ENCODE assay signal across 9 mouse cellular contexts in genomic region chr9:14523408-14524043, GRCm38 (mm10). TPM values are rescaled to one million over a fixed set of nuclear protein-coding genes. Genes with fewer than 3 reads are reported as not detected.
A peak's percentile ranks its signal among the peaks of the same experiment; 100 is the strongest.
DNase-seq lines count a peak whose midpoint lies in the region; ATAC-seq and TF ChIP-seq lines count a peak whose summit lies in the region.
"Had no signal": no experiment of that assay in that cellular context is flagged by ENCODE, and none has a peak within 500 bp of the region (broad histone marks: within the 10 kb centered on the region; RNA-seq: fewer than 3 reads in every experiment).

No protein-coding gene starts in this region.

- H3K36me3 ChIP-seq in CH12.LX (replicated peaks in 1 of 2; ENCODE audit: control insufficient read depth in 1 of 2, insufficient read depth in 1 of 2, low read length in 1 of 2): no peaks in the 10 kb centered on the region
- H3K36me3 ChIP-seq in forebrain, embryonic 11.5 days (ENCODE audit: control insufficient read depth, insufficient read depth, low read length): no peaks in the 10 kb centered on the region
- H3K36me3 ChIP-seq in liver, embryonic 16.5 days (ENCODE audit: control insufficient read depth, insufficient read depth): no peaks in the 10 kb centered on the region
- H3K36me3 ChIP-seq in neural tube, embryonic 15.5 days: no peaks in the 10 kb centered on the region
- H3K36me3 ChIP-seq in testis, adult 2 months (ENCODE audit: control insufficient read depth, insufficient read depth, low read length): no peaks in the 10 kb centered on the region

- intact Hi-C loops in heart, postnatal 10 days (cut with DNase I): loop anchor here (1.0 to 10.0 kb wide), 3 partner anchors 89 to 491 kb away; no protein-coding TSS in a partner anchor

- in situ Hi-C loops in CH12.LX (cut with MboI; ENCODE audit: low pct_ligation_motif_present, low pct_unique_long_range_greater_than_20kb, low sequenced_read_pairs): loop anchor here (5.0 kb wide), 1 partner anchor 159 kb away; no protein-coding TSS in a partner anchor

- no peak overlapping the region for H3K9ac ChIP-seq in CH12.LX (ENCODE audit: insufficient read depth, low read depth)
- H3K9ac ChIP-seq in forebrain, embryonic 11.5 days (ENCODE audit: low read length): no peak overlapping the region
- H3K9ac ChIP-seq in liver, embryonic 16.5 days (ENCODE audit: low read depth, low read length): no peak overlapping the region
- H3K9ac ChIP-seq in neural tube, embryonic 15.5 days (replicated peaks): no peak overlapping the region

- no peak overlapping the region for H3K4me2 ChIP-seq in CH12.LX (ENCODE audit: insufficient read depth, low read depth, poor library complexity, severe bottlenecking)
- no peak overlapping the region for H3K4me2 ChIP-seq in forebrain, embryonic 11.5 days (ENCODE audit: low read depth, low read length, severe bottlenecking)
- H3K4me2 ChIP-seq in liver, embryonic 16.5 days (ENCODE audit: low read depth, low read length): no peak overlapping the region
- H3K4me2 ChIP-seq in neural tube, embryonic 15.5 days: no peak overlapping the region

- H3K27ac ChIP-seq in CH12.LX (ENCODE audit: insufficient read depth, low read depth): no peak overlapping the region
- no peak overlapping the region for H3K27ac ChIP-seq in forebrain, embryonic 11.5 days (ENCODE audit: low read depth, low read length)
- no peak overlapping the region for H3K27ac ChIP-seq in liver, embryonic 16.5 days (ENCODE audit: low read length)
- no peak overlapping the region for H3K27ac ChIP-seq in neural tube, embryonic 15.5 days (replicated peaks)
- H3K27ac ChIP-seq in testis, adult 2 months (ENCODE audit: control insufficient read depth, insufficient read depth, low read depth, low read length): no peak overlapping the region

- H3K27me3 ChIP-seq in CH12.LX (replicated peaks): no peaks in the 10 kb centered on the region
- no peaks in the 10 kb centered on the region for H3K27me3 ChIP-seq in forebrain, embryonic 11.5 days (ENCODE audit: control insufficient read depth, insufficient read depth, low read length)
- H3K27me3 ChIP-seq in liver, embryonic 16.5 days (ENCODE audit: control insufficient read depth, insufficient read depth, low read depth, low read length): no peaks in the 10 kb centered on the region
- no peaks in the 10 kb centered on the region for H3K27me3 ChIP-seq in neural tube, embryonic 15.5 days (replicated peaks)
- no peaks in the 10 kb centered on the region for H3K27me3 ChIP-seq in testis, adult 2 months (ENCODE audit: control insufficient read depth, insufficient read depth, low read length)

- dilution Hi-C loops in CH12.LX (cut with MboI; ENCODE audit: extremely low pct_ligation_motif_present, extremely low pct_unique_long_range_greater_than_20kb, low sequenced_read_pairs): no loop called here

- no peaks in the 10 kb centered on the region for H3K79me2 ChIP-seq in CH12.LX (replicated peaks; ENCODE audit: control insufficient read depth, extremely low read depth, insufficient read depth, poor library complexity, severe bottlenecking)

- peaks cover 5 to 22% of the 10 kb centered on the region in 2 experiments; a peak in 3 of 4 replicates for H3K4me1 ChIP-seq in CH12.LX (ENCODE audit: control insufficient read depth in 1 of 2, insufficient read depth in 2 of 2)
- no peaks in the 10 kb centered on the region for H3K4me1 ChIP-seq in forebrain, embryonic 11.5 days (replicated peaks; ENCODE audit: control insufficient read depth, insufficient read depth, low read length)
- no peaks in the 10 kb centered on the region for H3K4me1 ChIP-seq in liver, embryonic 16.5 days (ENCODE audit: control insufficient read depth, low read depth, low read length)
- no peaks in the 10 kb centered on the region for H3K4me1 ChIP-seq in neural tube, embryonic 15.5 days
- H3K4me1 ChIP-seq in testis, adult 2 months (ENCODE audit: control insufficient read depth, insufficient read depth, low read length): peaks cover 6% of the 10 kb centered on the region

- no peak for TF ChIP-seq POLR2A in CH12.LX (IDR thresholded peaks at IDR 0.05; ENCODE audit: low read depth, low read length)
- TF ChIP-seq POLR2A in testis, adult 2 months (IDR thresholded peaks at IDR 0.05; ENCODE audit: control insufficient read depth, low read depth, low read length): no peak

- no peak for TF ChIP-seq EP300 in CH12.LX (IDR thresholded peaks at IDR 0.05; ENCODE audit: low read length)

- ATAC-seq in forebrain, embryonic 11.5 days (replicated peaks; ENCODE audit: low FRiP score): peak; percentile 67; the same call in 1 of the 2 replicates
- ATAC-seq in liver, embryonic 16.5 days (ENCODE audit: low read depth): 0 out of 2 replicates have a peak, but pooled peaks have one; percentile 21
- ATAC-seq in neural tube, embryonic 15.5 days (ENCODE audit: low FRiP score): peak; percentile 90

- peak; percentile 85 for TF ChIP-seq RAD21 in CH12.LX (IDR thresholded peaks at IDR 0.05; ENCODE audit: low read depth, low read length)

- peak; percentile 69 to 91; a peak in 3 of 4 replicates for TF ChIP-seq CTCF in CH12.LX (conservative IDR thresholded peaks at IDR 0.05 in 1 of 2, IDR thresholded peaks at IDR 0.05 in 1 of 2; ENCODE audit: low read depth in 2 of 2, low read length in 2 of 2)
- TF ChIP-seq CTCF in testis, adult 2 months (IDR thresholded peaks at IDR 0.05; ENCODE audit: control insufficient read depth, insufficient read depth, insufficient replicate concordance, low read depth, low read length): peak; percentile 60; the same call in 1 of the 2 replicates

- H3K9me3 ChIP-seq in CH12.LX (replicated peaks; ENCODE audit: low read length): no peaks in the 10 kb centered on the region
- no peaks in the 10 kb centered on the region for H3K9me3 ChIP-seq in forebrain, embryonic 11.5 days (ENCODE audit: control insufficient read depth, low read length)
- no peaks in the 10 kb centered on the region for H3K9me3 ChIP-seq in liver, embryonic 16.5 days (replicated peaks; ENCODE audit: control insufficient read depth, low read length)
- no peaks in the 10 kb centered on the region for H3K9me3 ChIP-seq in neural tube, embryonic 15.5 days (replicated peaks)

- 9% methylated on average over 4 of the region's 4 CpGs for WGBS in forebrain, embryonic 11.5 days
- 7% methylated on average over 4 of the region's 4 CpGs for WGBS in liver, embryonic 16.5 days (ENCODE audit: insufficient replicate concordance)
- WGBS in neural tube, embryonic 15.5 days: 7% methylated on average over 4 of the region's 4 CpGs

- H3K4me3 ChIP-seq in CH12.LX (replicated peaks in 1 of 3; ENCODE audit: low read depth in 2 of 3, low read length in 2 of 3, poor library complexity in 1 of 3): no peak overlapping the region
- H3K4me3 ChIP-seq in forebrain, embryonic 11.5 days (ENCODE audit: low read depth, low read length): no peak overlapping the region
- no peak overlapping the region for H3K4me3 ChIP-seq in liver, embryonic 16.5 days (ENCODE audit: low read depth, low read length)
- no peak overlapping the region for H3K4me3 ChIP-seq in neural tube, embryonic 15.5 days (replicated peaks)
- no peak overlapping the region for H3K4me3 ChIP-seq in testis, adult 2 months (ENCODE audit: control insufficient read depth, low read depth, low read length)
- H3K4me3 ChIP-seq: erythroblast, embryonic 14.5 days had no signal

- DNase-seq in CH12.LX (ENCODE audit: extremely low read depth): peak; percentile 75
- DNase-seq in brain, embryonic 18.5 days (ENCODE audit: low read depth, low spot score): peak; percentile 32
- DNase-seq in forebrain, embryonic 11.5 days (ENCODE audit: low spot score): peak; percentile 78
- DNase-seq in heart, postnatal 10 days: peak; percentile 90 to 91
- peak; percentile 79 to 84 for DNase-seq in kidney, postnatal 36 days

TF ChIP-seq in CH12.LX, 34 proteins besides CTCF, POLR2A, EP300 and RAD21 (continues in another document):
- no peak for TF ChIP-seq MXI1 (IDR thresholded peaks at IDR 0.05; ENCODE audit: low read depth, low read length)
- no peak for TF ChIP-seq JUND (conservative IDR thresholded peaks at IDR 0.05; ENCODE audit: low read depth, low read length)
- 0 out of 2 replicates have a peak, but pooled peaks have one; percentile 10 for TF ChIP-seq MAFK (IDR thresholded peaks at IDR 0.05; ENCODE audit: insufficient replicate concordance, low read length)
- TF ChIP-seq USF2 (conservative IDR thresholded peaks at IDR 0.05; ENCODE audit: low read depth, low read length): no peak
- TF ChIP-seq SMC3 (IDR thresholded peaks at IDR 0.05; ENCODE audit: low read depth, low read length): peak; percentile 92
- TF ChIP-seq TBP (conservative IDR thresholded peaks at IDR 0.05; ENCODE audit: low read depth, low read length): no peak
- TF ChIP-seq MEF2A (IDR thresholded peaks at IDR 0.05; ENCODE audit: borderline replicate concordance, low read depth, low read length): no peak
- TF ChIP-seq NRF1 (IDR thresholded peaks at IDR 0.05; ENCODE audit: low read depth, low read length): no peak
- TF ChIP-seq MAX (IDR thresholded peaks at IDR 0.05; ENCODE audit: low read length): no peak
- TF ChIP-seq ZC3H11A (IDR thresholded peaks at IDR 0.05; ENCODE audit: low read depth, low read length): peak; percentile 72
- TF ChIP-seq RCOR1 (conservative IDR thresholded peaks at IDR 0.05; ENCODE audit: low read depth, low read length): no peak
- no peak for TF ChIP-seq USF1 (IDR thresholded peaks at IDR 0.05; ENCODE audit: low read depth, low read length)
- no peak for TF ChIP-seq NELFE (IDR thresholded peaks at IDR 0.05; ENCODE audit: low read depth, low read length)
- no peak for TF ChIP-seq PAX5 (IDR thresholded peaks at IDR 0.05; ENCODE audit: low read length)

RNA-seq across cellular contexts. Expression of gene Cwc15, which starts 23.1 kb away (rescaled TPM):
- 107 and 125 TPM in 2 replicates for total RNA-seq in CH12.LX (2012; rRNA removed)
- 190 and 230 TPM in 2 replicates for total RNA-seq in CH12.LX (2014; rRNA removed)
- polyA plus RNA-seq in CH12.LX (2012; ENCODE audit: insufficient read length, low read depth): 221 and 276 TPM in 2 replicates
- polyA plus RNA-seq in forebrain, embryonic 11.5 days (2014; fragmentation: Nextera tagmentation; extraction: Ambion mirVana): 172 and 203 TPM in 2 replicates
- total RNA-seq in heart, postnatal 10 days (2021): 10 to 100 TPM; 79.2 to 80.4 TPM
- 58.2 and 65.1 TPM in 2 replicates for polyA plus RNA-seq in liver, embryonic 16.5 days (2015; fragmentation: Nextera tagmentation; extraction: Ambion mirVana)
- 146 and 154 TPM in 2 replicates for polyA plus RNA-seq in neural tube, embryonic 15.5 days (2015; fragmentation: Nextera tagmentation; extraction: Ambion mirVana)
- 21.9 and 22.6 TPM in 2 replicates for polyA plus RNA-seq in testis, adult 2 months (2012; rRNA removed)

RNA-seq across cellular contexts. Expression of gene Kdm4d, which starts 23.2 kb away (rescaled TPM):
- 0.08 and 0.21 TPM in 2 replicates for total RNA-seq in CH12.LX (2012; rRNA removed)
- 0.27 and 0.28 TPM in 2 replicates for total RNA-seq in CH12.LX (2014; rRNA removed)
- polyA plus RNA-seq in CH12.LX (2012; ENCODE audit: insufficient read length, low read depth): 0.30 and 0.37 TPM in 2 replicates
- 0.33 TPM in 1 of 2 replicates, not detected in the other for polyA plus RNA-seq in forebrain, embryonic 11.5 days (2014; fragmentation: Nextera tagmentation; extraction: Ambion mirVana)
- total RNA-seq in heart, postnatal 10 days (2021): not detected
- 0.02 TPM in 1 of 2 replicates, not detected in the other for polyA plus RNA-seq in liver, embryonic 16.5 days (2015; fragmentation: Nextera tagmentation; extraction: Ambion mirVana)
- 0.82 and 0.95 TPM in 2 replicates for polyA plus RNA-seq in neural tube, embryonic 15.5 days (2015; fragmentation: Nextera tagmentation; extraction: Ambion mirVana)
- polyA plus RNA-seq in testis, adult 2 months (2012; rRNA removed): 78.0 and 80.1 TPM in 2 replicates
- polyA plus RNA-seq: erythroblast, embryonic 14.5 days had no signal

Comparison
In these comparisons a context has a peak if more than half of its experiments do, and no peak if none do; other contexts are left out.
1. DNase-seq: peak in every context shown above with its lines; median percentile 90 in heart, postnatal 10 days; 82 in kidney, postnatal 36 days; 78 in forebrain, embryonic 11.5 days; 75 in CH12.LX; 32 in brain, embryonic 18.5 days.
2. ATAC-seq: peak in every context shown above with its lines; median percentile 90 in neural tube, embryonic 15.5 days; 67 in forebrain, embryonic 11.5 days; 21 in liver, embryonic 16.5 days.
3. RNA of gene Kdm4d, which starts 23.2 kb away (polyA plus RNA-seq): 78.0 to 80.1 TPM in testis, adult 2 months; 0.82 to 0.95 TPM in neural tube, embryonic 15.5 days, 0.30 to 0.37 TPM in CH12.LX, 0.33 TPM in forebrain, embryonic 11.5 days and 0.02 TPM in liver, embryonic 16.5 days; every median in the first group is over 10 times any median in the second.